Mouse (Mus musculus): ENCODE data around the gene Bmp3.

The Bmp3 gene

GRCm38 (mm10) chr5:98902339-98902738 lies 48.1 kb downstream of the Bmp3 start:
- DNase-seq (ENCODE audit: low spot score in 2 of 2): no peak

DNA sequence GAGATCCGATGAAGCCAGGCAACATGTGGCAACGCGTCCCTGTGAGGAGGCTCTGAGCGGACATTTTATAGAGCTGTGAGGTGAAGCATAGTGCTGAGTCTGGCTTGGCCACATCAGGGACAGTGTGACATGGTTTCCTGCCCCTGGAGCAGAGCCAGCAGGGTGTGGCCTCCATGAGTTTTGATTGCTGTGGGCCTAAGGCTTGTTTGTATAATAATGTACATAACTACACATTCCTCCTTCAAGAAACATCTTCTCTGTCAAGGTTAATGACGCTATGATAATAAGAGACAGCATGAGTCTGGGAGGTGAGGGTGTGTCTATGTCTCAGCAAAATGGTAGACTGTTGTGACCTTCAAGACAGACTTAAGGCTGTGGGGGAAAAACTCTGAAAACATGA lies 64.5 kb downstream of the Bmp3 start:
- no peak for DNase-seq (ENCODE audit: low spot score in 2 of 2)

DNA sequence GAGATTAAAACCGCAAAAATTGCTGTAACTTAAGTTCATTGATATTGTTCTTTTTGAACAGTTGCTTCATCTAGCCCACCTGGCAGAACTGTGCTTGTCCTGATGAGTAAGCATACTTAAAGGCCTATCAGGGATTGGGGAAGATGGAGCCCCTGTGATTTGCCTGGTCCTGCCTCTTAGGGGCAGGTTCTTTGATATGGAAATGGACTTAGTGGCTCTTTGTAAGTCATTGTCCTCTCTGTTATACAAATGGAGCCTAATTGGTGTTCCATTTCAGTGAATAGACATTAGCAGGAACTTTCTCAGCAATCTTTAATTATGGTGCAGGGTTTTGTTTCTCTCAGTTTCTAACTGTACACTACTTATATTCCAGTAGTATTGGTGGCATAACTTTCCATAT lies 67.4 kb downstream of the Bmp3 start:
- DNase-seq (ENCODE audit: low spot score in 2 of 2): no peak

GRCm38 (mm10) chr5:98922921-98923320 lies 68.7 kb downstream of the Bmp3 start:
- no peak for DNase-seq (ENCODE audit: low spot score in 2 of 2)

Measured in spleen, postnatal 14 days (tissue).